Mouse (Mus musculus): ENCODE measurements around the gene Klk1b5.

- TF ChIP-seq CTCF (IDR thresholded peaks at IDR 0.05; ENCODE audit: low read depth) (no peak), EP300 (IDR thresholded peaks at IDR 0.05; ENCODE audit: low read depth) (no peak)
Observed at GRCm38 (mm10) chr7:44253023-44253616, 37.4 kb downstream of the Klk1b5 start.
